Mouse (Mus musculus): ENCODE data around the gene Dapk2.

GRCm38 (mm10) chr9:66307341-66307740 lies 149.3 kb downstream of the Dapk2 start:
- TF ChIP-seq CTCF (IDR thresholded peaks at IDR 0.05; ENCODE audit: low read depth, low read length) (no peak), GATA1 (IDR thresholded peaks at IDR 0.05; ENCODE audit: borderline replicate concordance, low read length) (no peak), TAL1 (conservative IDR thresholded peaks at IDR 0.05; ENCODE audit: low read depth, low read length) (no peak), POLR2AphosphoS5 (IDR thresholded peaks at IDR 0.05; ENCODE audit: insufficient replicate concordance, low read depth, low read length) (no peak), GATA2 (IDR thresholded peaks at IDR 0.05; ENCODE audit: borderline replicate concordance, low read depth, low read length) (no peak)

All from G1E (cell line).